Mouse (Mus musculus) heart, embryonic 13.5 days (tissue): Measurements from ENCODE around the gene Iqschfp. TPM values are rescaled to one million over a fixed set of nuclear protein-coding genes. Genes with fewer than 3 reads are reported as not detected.
A peak's percentile ranks its signal among the peaks of the same experiment; 100 is the strongest.

Experiments used
- ATAC-seq: fragments of 200-750 bp; cut with Nextera tagmentation; 2 replicates; pipeline ENCODE4 v1.8.0; 2017; ENCODE audit warnings: moderate TSS enrichment; ENCODE audit not compliant: insufficient number of reproducible peaks, low FRiP score, low TSS enrichment; ENCODE audit errors: extremely low read depth
- H3K27ac ChIP-seq: fragments of 300-500 bp; sonication (generic); replicated peaks from 2 replicates; pipeline ENCODE4 v1.5.1; 2015; ENCODE audit warnings: moderate library complexity, mild to moderate bottlenecking, inconsistent platforms
- H3K27me3 ChIP-seq: fragments of 300-500 bp; sonication (generic); replicated peaks from 2 replicates; pipeline ENCODE4 v1.6.1; 2015; ENCODE audit warnings: mild to moderate bottlenecking, inconsistent platforms
- H3K36me3 ChIP-seq: fragments of 300-500 bp; sonication (generic); 2 replicates; pipeline ENCODE4 v1.6.1; 2015; ENCODE audit warnings: mild to moderate bottlenecking, inconsistent platforms
- H3K4me1 ChIP-seq: fragments of 300-500 bp; sonication (generic); 2 replicates; pipeline ENCODE4 v1.6.1; 2015; ENCODE audit warnings: inconsistent platforms
- H3K4me2 ChIP-seq: fragments of 300-500 bp; sonication (generic); 2 replicates; pipeline ENCODE4 v1.6.1; 2015; ENCODE audit warnings: inconsistent platforms, mild to moderate bottlenecking, moderate library complexity
- H3K4me3 ChIP-seq: fragments of 300-500 bp; sonication (generic); 2 replicates; pipeline ENCODE4 v1.5.1; 2015; ENCODE audit warnings: moderate library complexity, mild to moderate bottlenecking, inconsistent platforms
- H3K9ac ChIP-seq: fragments of 300-500 bp; sonication (generic); 2 replicates; pipeline ENCODE4 v1.6.1; 2015; ENCODE audit warnings: inconsistent platforms, mild to moderate bottlenecking, moderate library complexity
- H3K9me3 ChIP-seq: fragments of 300-500 bp; sonication (generic); 2 replicates; pipeline ENCODE4 v1.6.1; 2016; ENCODE audit warnings: inconsistent platforms
- WGBS: fragments of 180-500 bp; shearing (Covaris S2); methylation state at CpG from one replicate; pipeline ENCODE4 v1.1.7; 2015; ENCODE audit warnings: mixed read lengths; 5-methylcytosine and 5-hydroxymethylcytosine counted together
- polyA plus RNA-seq: library from polyadenylated mRNA; unstranded; fragments of >200 nt; fragmentation: Nextera tagmentation; extraction: Ambion mirVana; gene quantifications from 2 replicates; pipeline ENCODE4 v1.2.1, GENCODE M21; 2015

Gene Iqschfp
- polyA plus RNA-seq, 1 experiment from 2014 or later, result not detected

DNA sequence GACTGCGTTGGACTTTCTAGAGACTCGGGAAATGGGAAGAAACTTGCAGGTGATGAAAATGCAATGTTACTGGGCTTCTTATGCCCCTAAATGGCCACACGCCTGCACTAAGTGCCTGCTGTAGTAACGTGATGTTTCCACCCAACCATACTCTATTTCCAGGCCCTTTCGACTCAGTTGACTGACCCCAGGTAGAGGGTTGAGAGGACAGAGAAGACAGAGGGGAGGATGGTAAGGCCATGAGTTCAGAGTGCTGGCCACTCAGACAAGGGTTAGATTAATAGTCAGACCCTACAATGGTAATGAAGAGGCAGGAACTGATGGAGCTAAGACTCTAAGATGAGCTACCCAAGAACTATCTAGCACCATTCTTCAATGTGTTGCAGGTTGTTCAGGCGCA lies 768.0 kb downstream of the Iqschfp start:
- Histone ChIP-seq H3K9ac (no peak overlapping the region), H3K36me3 (no peaks in the 10 kb centered on the region), H3K4me3 (no peak overlapping the region), H3K9me3 (no peaks in the 10 kb centered on the region; the same call in 1 of the 2 replicates), H3K4me1 (peaks cover 23% of the 10 kb centered on the region), H3K4me2 (no peak overlapping the region), H3K27me3 (no peaks in the 10 kb centered on the region), H3K27ac (no peak overlapping the region)
- 89% methylated on average over 6 of the region's 6 CpGs for WGBS
- ATAC-seq, result no peak

DNA sequence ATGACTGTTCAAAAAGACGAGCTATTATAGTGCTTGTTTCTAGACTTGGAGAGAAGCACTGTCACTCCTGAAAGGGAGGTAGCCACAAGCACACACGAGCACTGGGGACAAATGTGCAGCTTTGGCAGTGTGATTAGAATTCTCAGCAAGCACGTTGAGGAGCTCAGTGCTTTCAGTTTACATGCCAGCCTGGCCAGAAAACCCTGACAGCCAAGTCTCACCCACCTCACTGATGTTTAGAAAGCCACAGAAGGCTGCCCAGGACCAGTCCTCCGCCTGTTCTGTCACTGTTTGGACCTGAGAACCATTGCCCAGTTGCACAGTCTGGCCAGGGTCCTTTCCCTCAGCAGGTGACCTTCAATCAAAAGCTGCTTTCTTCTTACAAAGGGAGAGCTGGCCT lies 768.5 kb downstream of the Iqschfp start:
- Histone ChIP-seq H3K36me3 (no peaks in the 10 kb centered on the region), H3K4me2 (no peak overlapping the region), H3K27ac (0 out of 2 replicates have a peak overlapping the region, but pooled peaks have one; percentile 12), H3K9ac (no peak overlapping the region), H3K4me3 (no peak overlapping the region), H3K27me3 (no peaks in the 10 kb centered on the region), H3K4me1 (peaks cover 23% of the 10 kb centered on the region), H3K9me3 (no peaks in the 10 kb centered on the region; the same call in 1 of the 2 replicates)
- WGBS, result 52% methylated on average over 4 of the region's 4 CpGs
- ATAC-seq, result no peak

DNA sequence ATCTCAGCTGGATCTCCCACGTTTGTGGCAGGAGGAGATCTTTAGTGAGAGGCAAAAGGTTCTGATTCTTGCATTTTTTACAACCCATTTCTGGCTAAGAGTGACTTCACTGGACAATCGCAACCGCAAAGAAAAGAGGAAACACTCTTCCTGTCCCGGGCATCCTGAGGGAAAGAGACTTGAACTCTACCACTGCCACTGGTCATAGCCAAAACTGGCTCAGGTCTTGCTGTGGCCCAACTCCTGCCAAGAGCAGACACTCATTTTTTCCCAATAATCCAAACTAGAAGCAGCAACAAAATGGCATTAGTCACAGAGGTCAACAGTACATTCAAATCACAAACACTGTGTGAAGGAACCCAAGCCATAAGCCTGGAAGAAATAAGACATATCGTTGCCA lies 770.4 kb downstream of the Iqschfp start:
- H3K4me3 ChIP-seq, result no peak overlapping the region
- H3K4me2 ChIP-seq, result no peak overlapping the region
- H3K9me3 ChIP-seq, result no peaks in the 10 kb centered on the region; the same call in 1 of the 2 replicates
- 59% methylated on average over 5 of the region's 5 CpGs for WGBS
- peaks cover 20% of the 10 kb centered on the region for H3K4me1 ChIP-seq
- H3K9ac ChIP-seq, result no peak overlapping the region
- no peaks in the 10 kb centered on the region for H3K27me3 ChIP-seq
- no peaks in the 10 kb centered on the region for H3K36me3 ChIP-seq
- ATAC-seq, result no peak
- no peak overlapping the region for H3K27ac ChIP-seq

DNA sequence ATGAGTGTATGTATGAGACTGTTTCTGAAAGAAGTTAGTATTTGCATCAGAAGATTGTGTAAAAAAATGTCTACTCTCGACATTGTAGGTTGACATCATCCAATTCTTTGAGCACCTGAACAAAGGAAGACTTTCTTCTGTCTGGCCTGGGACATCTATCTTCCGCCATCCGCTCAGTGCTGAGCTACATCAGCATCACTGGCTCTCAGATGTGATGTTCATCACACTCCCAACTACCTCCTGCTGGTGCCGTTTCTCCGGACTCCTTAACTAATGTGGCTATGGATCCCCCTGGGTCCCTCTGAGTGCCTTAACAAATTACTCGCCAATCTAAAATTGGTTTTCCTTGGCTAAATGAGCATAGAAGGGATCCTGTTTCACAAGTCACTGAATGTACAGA lies 772.3 kb downstream of the Iqschfp start:
- Histone ChIP-seq H3K9ac (no peak overlapping the region), H3K36me3 (no peaks in the 10 kb centered on the region), H3K4me3 (no peak overlapping the region), H3K27ac (no peak overlapping the region), H3K27me3 (no peaks in the 10 kb centered on the region), H3K9me3 (no peaks in the 10 kb centered on the region; the same call in 1 of the 2 replicates), H3K4me1 (peaks cover 12% of the 10 kb centered on the region), H3K4me2 (no peak overlapping the region)
- WGBS, result 77% methylated on average over 6 of the region's 6 CpGs
- no peak for ATAC-seq

DNA sequence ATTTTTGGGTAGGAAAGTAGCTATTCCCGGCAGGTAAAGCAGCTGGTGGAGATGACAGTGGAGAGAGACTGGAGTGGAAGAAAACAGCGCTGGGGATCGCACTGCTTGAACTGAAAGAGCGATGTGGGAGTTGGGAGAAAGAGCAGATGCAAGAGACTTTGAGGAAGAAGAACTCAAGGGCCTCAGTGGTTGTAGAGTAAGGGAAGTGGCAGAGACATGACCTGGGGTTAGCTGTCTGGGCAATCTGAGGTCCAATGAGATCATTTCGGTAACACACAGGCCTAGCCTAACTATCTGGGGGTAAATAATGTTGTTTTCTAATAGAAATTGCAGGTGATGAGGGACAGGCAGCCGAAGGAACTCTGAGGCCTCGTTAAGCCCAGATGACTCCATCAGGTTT lies 774.3 kb downstream of the Iqschfp start:
- Histone ChIP-seq H3K4me2 (no peak overlapping the region), H3K27ac (no peak overlapping the region), H3K4me1 (no peaks in the 10 kb centered on the region), H3K9me3 (no peaks in the 10 kb centered on the region), H3K4me3 (no peak overlapping the region), H3K36me3 (no peaks in the 10 kb centered on the region), H3K9ac (no peak overlapping the region), H3K27me3 (no peaks in the 10 kb centered on the region)
- no peak for ATAC-seq
- whole genome bisulfite sequencing, result 84% methylated on average over 7 of the region's 7 CpGs

DNA sequence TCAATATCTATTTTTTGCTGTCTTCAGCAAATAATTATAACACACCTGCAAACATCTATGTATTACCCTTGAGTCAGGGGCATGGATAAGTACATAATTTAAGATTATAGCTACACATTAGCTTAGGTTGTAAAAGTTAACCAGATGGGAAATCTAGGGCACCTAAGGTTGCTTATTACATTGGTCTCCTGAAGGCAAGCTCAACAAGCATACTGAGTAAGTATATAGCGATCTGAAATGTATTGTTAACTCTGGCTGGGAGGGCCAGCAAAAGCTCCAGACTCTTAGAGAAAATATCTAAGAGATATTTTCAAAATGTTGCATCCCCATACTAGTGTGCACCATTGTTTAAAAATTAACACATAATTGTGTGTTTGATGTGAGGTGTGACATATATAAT lies 775.8 kb downstream of the Iqschfp start:
- WGBS, result 91% methylated on average over 1 of the region's 1 CpGs
- no peak overlapping the region for H3K27ac ChIP-seq
- no peak overlapping the region for H3K4me3 ChIP-seq
- no peaks in the 10 kb centered on the region for H3K36me3 ChIP-seq
- no peaks in the 10 kb centered on the region for H3K27me3 ChIP-seq
- no peak for ATAC-seq
- H3K9me3 ChIP-seq, result no peaks in the 10 kb centered on the region
- H3K4me1 ChIP-seq, result no peaks in the 10 kb centered on the region
- no peak overlapping the region for H3K4me2 ChIP-seq
- H3K9ac ChIP-seq, result no peak overlapping the region

DNA sequence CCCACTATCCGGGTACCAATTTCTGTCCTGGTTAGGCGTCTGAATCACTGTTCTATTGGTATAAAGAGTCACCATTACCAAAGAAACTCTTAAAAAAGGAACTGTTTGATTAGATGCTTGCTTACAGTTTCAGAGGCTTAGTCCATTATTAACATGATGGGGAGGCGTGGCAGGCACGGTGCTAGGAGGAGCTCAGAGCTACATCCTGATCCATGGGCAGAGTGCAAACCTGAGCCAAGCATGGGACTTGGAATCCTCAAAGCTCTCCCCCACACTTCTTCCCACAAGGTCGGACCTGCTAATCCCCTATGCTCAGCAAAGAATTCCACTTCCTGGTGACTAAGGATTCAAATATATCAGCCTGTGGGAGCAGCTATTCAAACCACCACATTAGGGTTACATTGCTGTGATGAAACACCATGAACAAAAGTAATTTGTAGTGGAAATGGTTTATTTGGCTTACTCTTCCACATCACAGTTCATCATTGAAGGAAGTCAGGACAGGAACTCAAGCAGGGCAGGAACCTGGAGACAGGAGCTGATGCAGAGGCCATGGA lies 777.5 kb downstream of the Iqschfp start:
- 73% methylated on average over 5 of the region's 5 CpGs for WGBS

DNA sequence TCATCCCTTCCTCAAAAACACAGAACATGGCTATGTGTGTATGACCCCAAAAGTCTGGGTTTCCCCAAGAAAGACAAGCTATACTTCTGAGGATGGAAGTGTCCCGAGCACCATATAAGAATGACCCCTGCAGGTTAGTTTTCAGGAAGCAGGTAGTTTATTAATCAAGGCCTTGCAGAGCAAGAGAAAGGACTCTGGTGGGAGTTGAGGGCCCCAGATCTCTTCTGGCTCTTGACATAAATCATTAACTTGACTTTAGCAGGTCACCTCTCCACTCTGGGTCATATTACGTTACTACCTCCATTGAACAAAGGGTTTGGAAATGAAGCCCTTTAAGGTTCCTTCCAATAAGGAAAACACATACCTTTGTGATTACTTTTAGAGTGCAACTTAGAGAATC lies 782.7 kb downstream of the Iqschfp start:
- WGBS, result 72% methylated on average over 2 of the region's 2 CpGs
- H3K27ac ChIP-seq, result no peak overlapping the region
- no peak overlapping the region for H3K4me3 ChIP-seq
- ATAC-seq, result no peak
- H3K9ac ChIP-seq, result no peak overlapping the region
- H3K4me1 ChIP-seq, result peaks cover 16% of the 10 kb centered on the region
- H3K36me3 ChIP-seq, result no peaks in the 10 kb centered on the region
- no peaks in the 10 kb centered on the region for H3K27me3 ChIP-seq
- no peak overlapping the region for H3K4me2 ChIP-seq
- H3K9me3 ChIP-seq, result peaks cover 5% of the 10 kb centered on the region; the same call in 1 of the 2 replicates

More for the DNA sequence above, 777.5 kb downstream of the Iqschfp start:
- H3K4me2 ChIP-seq, result no peak overlapping the region
- H3K4me1 ChIP-seq, result no peaks in the 10 kb centered on the region
- no peak overlapping the region for H3K9ac ChIP-seq
- no peaks in the 10 kb centered on the region for H3K27me3 ChIP-seq
- H3K36me3 ChIP-seq, result no peaks in the 10 kb centered on the region
- H3K9me3 ChIP-seq, result peaks cover 5% of the 10 kb centered on the region; the same call in 1 of the 2 replicates
- no peak for ATAC-seq
- H3K4me3 ChIP-seq, result no peak overlapping the region
- no peak overlapping the region for H3K27ac ChIP-seq

DNA sequence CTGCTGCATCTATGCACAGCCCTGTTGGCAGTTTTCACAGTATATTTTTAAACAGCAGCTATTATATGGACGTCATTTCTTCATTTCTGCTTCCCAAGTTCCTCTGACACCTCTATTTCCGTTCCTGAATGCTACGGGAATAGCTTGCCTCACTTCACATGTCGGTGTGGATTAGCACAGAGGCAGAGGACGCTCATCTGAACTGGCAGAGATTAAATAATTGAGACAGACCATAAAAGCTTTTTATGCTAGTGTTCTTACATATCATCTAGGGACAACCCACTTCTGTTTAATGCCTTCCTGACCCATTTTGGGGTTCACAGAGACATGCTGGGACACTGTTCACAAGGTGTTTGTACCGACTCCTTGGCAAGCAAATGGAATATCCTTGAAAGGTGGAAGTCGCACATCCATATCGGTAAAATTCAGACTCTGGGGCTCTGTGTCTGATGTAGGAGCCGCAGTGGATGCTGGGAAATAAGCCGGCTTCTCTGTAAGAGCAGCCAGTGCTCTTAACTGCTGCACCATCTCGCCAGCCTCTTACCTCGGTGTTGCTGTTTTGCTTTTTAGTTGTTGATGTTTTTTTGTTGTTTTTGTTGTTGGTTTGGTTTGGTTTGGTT lies 783.3 kb downstream of the Iqschfp start:
- no peak overlapping the region for H3K4me3 ChIP-seq
- no peak overlapping the region for H3K27ac ChIP-seq
- no peak overlapping the region for H3K9ac ChIP-seq
- peaks cover 16% of the 10 kb centered on the region for H3K4me1 ChIP-seq
- H3K36me3 ChIP-seq, result no peaks in the 10 kb centered on the region
- WGBS, result 77% methylated on average over 12 of the region's 12 CpGs
- no peak for ATAC-seq
- H3K9me3 ChIP-seq, result peaks cover 5% of the 10 kb centered on the region; the same call in 1 of the 2 replicates
- H3K27me3 ChIP-seq, result no peaks in the 10 kb centered on the region
- H3K4me2 ChIP-seq, result no peak overlapping the region

Other genes starting within 250 kb of the Iqschfp start
- not detected in 2 replicates for gene Iqcj, start within 50 bp of the Iqschfp start, polyA plus RNA-seq
- gene Schip1, start 172.6 kb downstream of the Iqschfp start, polyA plus RNA-seq, result 52.4 and 63.4 TPM in 2 replicates